Mouse (Mus musculus) CD8-positive naive resting alpha-beta T cell, adult 2 months (primary cell): Measurements from ENCODE around the gene Ms4a8a.
"Not testable (repeated sequence)": the region's sequence is repeated elsewhere in the genome, so short reads cannot be mapped to it uniquely, and the experiment has no call there.

Source experiments
- DNase-seq, 2 experiments: peaks; one replicate each; pipeline ENCODE4 v3.0.0; 2022; ENCODE audit warnings: low read depth in 2 of 2, low spot score in 2 of 2

Ms4a8a gene

GRCm38 (mm10) chr19:11080934-11081333 is at the start of gene Ms4a8a:
Ms4a8a (minus strand) TSS chr19:11081102.
- DNase-seq = no peak

- no peak for DNase-seq
Measured at GRCm38 (mm10) chr19:11129702-11130101, 48.8 kb upstream of the Ms4a8a start.

GRCm38 (mm10) chr19:11121016-11121420 is 40.1 kb upstream of the Ms4a8a start:
- peak in 1 of 2 experiments; percentile 13 for DNase-seq

- DNase-seq = no peak
Measured at GRCm38 (mm10) chr19:11119338-11119737, 38.4 kb upstream of the Ms4a8a start.

- no peak for DNase-seq
Measured at GRCm38 (mm10) chr19:11107746-11108145, 26.8 kb upstream of the Ms4a8a start.

- DNase-seq = no peak
Measured at GRCm38 (mm10) chr19:11101880-11102279, 21.0 kb upstream of the Ms4a8a start.

GRCm38 (mm10) chr19:11098401-11098800 is 17.5 kb upstream of the Ms4a8a start:
- no peak for DNase-seq

GRCm38 (mm10) chr19:11092131-11092530 is 11.2 kb upstream of the Ms4a8a start:
- peak in 1 of 2 experiments; percentile 4 for DNase-seq

- no peak for DNase-seq
Measured at GRCm38 (mm10) chr19:11070364-11070763, 10.5 kb downstream of the Ms4a8a start.

- DNase-seq = peak in 1 of 2 experiments; percentile 27
Measured at GRCm38 (mm10) chr19:11065202-11065875, 15.6 kb downstream of the Ms4a8a start.

- DNase-seq = no peak
Measured at GRCm38 (mm10) chr19:11060900-11061299, 20.0 kb downstream of the Ms4a8a start.

- DNase-seq = no peak
Measured at GRCm38 (mm10) chr19:11059967-11060366, 20.9 kb downstream of the Ms4a8a start.

- not testable (repeated sequence) for DNase-seq
Measured at GRCm38 (mm10) chr19:11055700-11056099, 25.2 kb downstream of the Ms4a8a start.

GRCm38 (mm10) chr19:11053277-11053676 is 27.6 kb downstream of the Ms4a8a start:
- no peak for DNase-seq

GRCm38 (mm10) chr19:11052877-11053276 is 28.0 kb downstream of the Ms4a8a start:
- peak in 1 of 2 experiments; percentile 25 for DNase-seq

- DNase-seq = peak in 1 of 2 experiments; percentile 20
Measured at GRCm38 (mm10) chr19:11050286-11050685, 30.6 kb downstream of the Ms4a8a start.

- DNase-seq = no peak
Measured at GRCm38 (mm10) chr19:11049426-11049825, 31.5 kb downstream of the Ms4a8a start.

- DNase-seq = no peak
Measured at GRCm38 (mm10) chr19:11048503-11048902, 32.4 kb downstream of the Ms4a8a start.

- DNase-seq = peak in 1 of 2 experiments; percentile 44
Measured at GRCm38 (mm10) chr19:11048009-11048408, 32.9 kb downstream of the Ms4a8a start.

- peak; percentile 59 to 63 for DNase-seq
Measured at GRCm38 (mm10) chr19:11044996-11045711, 35.7 kb downstream of the Ms4a8a start.

- no peak for DNase-seq
Measured at GRCm38 (mm10) chr19:11044671-11044995, 36.3 kb downstream of the Ms4a8a start.

GRCm38 (mm10) chr19:11037570-11037969 is 43.3 kb downstream of the Ms4a8a start:
- DNase-seq = no peak

- DNase-seq = no peak
Measured at GRCm38 (mm10) chr19:11022382-11022781, 58.5 kb downstream of the Ms4a8a start.
